Mouse (Mus musculus) erythroblast, embryonic 14.5 days (primary cell): Measurements from ENCODE around the gene Plxna4.

Experiments used
- GATA1 ChIP-seq: IDR thresholded peaks from 2 replicates; pipeline ENCODE4 v1.6.1; 2012; ENCODE audit warnings: low read length, inconsistent platforms, mixed read lengths
- TAL1 ChIP-seq: IDR thresholded peaks from 3 replicates; pipeline ENCODE4 v1.6.1; 2012; ENCODE audit warnings: low read length, inconsistent platforms, mixed read lengths

DNA sequence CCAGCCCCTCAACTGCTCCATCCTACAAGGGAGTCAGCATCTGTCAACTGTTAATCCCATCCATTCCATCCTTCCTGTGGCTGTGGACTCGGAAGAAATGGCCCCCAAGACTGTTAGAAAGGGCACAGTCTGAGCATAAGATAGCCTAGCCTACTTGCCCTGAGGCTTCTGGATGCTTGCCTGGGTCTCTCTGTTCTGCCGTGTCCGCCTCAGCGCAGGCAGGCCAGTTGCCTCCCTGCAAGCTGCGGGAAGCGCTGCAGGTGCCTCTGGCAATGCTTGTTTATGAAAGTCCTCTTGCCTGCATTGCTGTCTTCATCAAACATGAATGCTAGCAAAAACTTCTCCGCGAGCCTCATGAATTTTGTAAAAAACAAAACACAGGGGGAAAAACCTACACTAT, 203.1 kb downstream of the Plxna4 start:
- no peak for TF ChIP-seq GATA1
- TF ChIP-seq TAL1, result no peak
